Mouse (Mus musculus): ENCODE results near the gene Limch1. TPM values are rescaled to one million over a fixed set of nuclear protein-coding genes. Genes with fewer than 3 reads are reported as not detected.

The Limch1 gene
- total RNA-seq, 1 experiment from 2014 or later, result 127 TPM

Small RNAs within 50 kb of the gene (microRNA-seq; reads per million reads assigned to microRNA genes)
- 0 reads per million in 2 experiments for gene Gm23841

Other genes with a start within 250 kb of the Limch1 start
- 80.6 and 88.3 TPM in 2 replicates for gene Apbb2, start 127.0 kb upstream of the Limch1 start, total RNA-seq (2021)
- gene Uchl1, start 69.7 kb upstream of the Limch1 start, total RNA-seq (2021), result 56.6 and 75.0 TPM in 2 replicates

All from adrenal gland, postnatal 25 days (tissue).